Mouse (Mus musculus) R1 (cell line): ENCODE measurements around the gene Foxp1.

Experiments
- DNase-seq: peaks from one replicate; pipeline ENCODE4 v3.0.0-alpha.2; 2018; ENCODE audit warnings: low read depth, low spot score

The Foxp1 gene

DNA sequence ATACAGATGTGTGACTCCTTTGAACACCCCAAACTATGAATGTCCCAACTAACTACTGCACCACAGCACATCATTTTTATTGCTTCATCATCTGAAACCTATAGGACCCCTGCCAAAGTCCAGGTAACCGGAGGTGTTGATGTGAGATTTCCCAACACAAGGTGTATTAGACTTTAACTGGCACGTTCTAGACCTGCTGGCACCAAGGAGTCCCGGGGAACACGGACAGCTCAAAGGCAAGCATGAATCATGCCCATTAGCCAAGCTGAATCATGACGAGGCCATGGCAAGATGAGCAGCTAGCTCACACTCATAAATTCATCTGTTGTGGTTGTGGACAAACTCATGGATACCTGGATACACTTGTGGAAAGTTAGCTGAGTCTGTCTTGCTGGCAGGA is 568.1 kb downstream of the Foxp1 start:
- no peak for DNase-seq

DNA sequence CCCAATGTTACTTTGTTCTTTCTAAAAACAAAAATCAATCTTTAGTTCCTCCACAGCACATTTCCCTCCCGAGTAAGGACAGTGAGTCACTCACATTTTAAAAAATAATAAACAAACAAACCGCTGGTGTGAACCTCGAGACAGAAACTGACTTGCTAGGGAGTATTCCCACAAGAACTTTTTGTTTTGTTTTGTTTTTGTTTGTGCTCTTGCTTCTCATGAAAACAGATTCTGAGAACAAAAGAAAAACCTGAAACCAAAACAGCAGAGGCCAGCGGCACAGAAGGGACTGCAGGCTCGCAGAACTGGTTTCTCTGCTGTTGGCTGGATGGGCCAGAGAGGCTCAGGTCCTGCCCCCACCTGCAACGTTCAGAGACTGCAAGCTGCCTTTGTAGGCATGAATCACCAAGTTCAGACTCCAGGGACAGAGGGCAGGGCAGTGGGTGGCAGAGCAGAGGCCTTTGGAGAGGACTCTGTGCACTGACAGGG is 572.8 kb downstream of the Foxp1 start:
- no peak for DNase-seq

DNA sequence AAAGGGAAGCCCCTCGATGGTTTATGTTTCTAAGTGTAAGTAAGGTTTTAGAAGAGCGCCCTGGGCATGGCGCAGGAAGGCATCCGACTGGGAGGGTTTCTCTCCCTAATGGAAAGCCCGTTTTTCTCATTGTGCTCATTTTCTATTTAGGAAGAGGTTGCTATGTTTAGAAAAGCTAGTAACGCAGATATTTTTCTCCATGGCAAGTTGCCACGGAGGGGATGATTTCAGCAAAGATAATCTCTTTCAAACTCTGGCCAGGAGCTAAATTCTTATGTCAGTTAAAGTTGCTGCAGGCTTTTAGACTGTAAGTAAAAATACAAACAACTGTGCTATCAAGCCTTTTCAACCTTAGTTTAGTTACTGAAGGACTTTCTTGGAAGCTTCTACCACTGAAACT is 573.2 kb downstream of the Foxp1 start:
- no peak for DNase-seq

DNA sequence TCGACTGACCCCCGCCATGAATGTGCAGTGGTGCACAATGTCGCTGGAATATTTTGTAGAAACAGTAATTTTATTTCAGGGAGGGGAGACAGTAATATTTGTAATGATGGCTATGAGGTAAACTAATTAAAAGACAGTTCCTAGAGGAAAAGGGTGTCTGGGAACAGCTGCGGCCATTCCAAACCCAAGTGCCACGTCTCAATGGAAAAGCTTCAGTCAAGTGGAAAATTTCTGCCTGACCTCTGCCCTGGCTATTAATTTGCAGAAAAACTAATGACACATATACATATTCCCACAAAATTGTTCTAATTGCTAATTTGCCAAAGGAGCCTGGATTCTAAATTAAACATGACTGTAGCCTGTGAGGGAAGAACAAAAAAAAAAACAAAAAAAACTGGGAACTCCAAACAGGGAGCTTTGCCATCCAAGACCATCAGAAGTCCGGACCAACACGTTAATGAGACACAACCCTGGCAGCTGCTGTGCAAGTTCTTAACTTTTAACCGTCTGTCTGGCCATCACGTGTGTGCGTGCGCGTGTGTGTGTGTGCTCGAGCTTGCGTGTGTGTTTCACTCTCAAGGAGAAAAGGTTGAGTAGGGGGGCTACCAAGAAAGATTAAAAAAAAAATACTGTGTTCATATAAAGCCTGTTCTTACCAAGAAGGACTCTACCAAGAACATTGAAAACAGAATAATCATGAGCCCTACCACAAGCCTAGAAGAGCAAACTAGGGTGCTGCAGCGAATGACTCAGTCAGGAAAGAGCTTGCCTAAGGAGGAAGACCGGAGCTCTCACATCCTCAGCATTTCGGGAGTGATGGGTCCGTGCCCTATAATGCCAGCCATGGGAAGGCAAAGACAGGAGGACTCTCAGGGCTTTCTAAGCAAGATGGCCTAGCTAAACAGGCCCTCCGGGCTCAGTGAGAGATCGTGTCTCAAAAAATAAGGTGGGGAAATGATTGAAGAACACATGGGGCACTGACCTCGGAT is 574.1 kb downstream of the Foxp1 start:
- DNase-seq = no peak

DNA sequence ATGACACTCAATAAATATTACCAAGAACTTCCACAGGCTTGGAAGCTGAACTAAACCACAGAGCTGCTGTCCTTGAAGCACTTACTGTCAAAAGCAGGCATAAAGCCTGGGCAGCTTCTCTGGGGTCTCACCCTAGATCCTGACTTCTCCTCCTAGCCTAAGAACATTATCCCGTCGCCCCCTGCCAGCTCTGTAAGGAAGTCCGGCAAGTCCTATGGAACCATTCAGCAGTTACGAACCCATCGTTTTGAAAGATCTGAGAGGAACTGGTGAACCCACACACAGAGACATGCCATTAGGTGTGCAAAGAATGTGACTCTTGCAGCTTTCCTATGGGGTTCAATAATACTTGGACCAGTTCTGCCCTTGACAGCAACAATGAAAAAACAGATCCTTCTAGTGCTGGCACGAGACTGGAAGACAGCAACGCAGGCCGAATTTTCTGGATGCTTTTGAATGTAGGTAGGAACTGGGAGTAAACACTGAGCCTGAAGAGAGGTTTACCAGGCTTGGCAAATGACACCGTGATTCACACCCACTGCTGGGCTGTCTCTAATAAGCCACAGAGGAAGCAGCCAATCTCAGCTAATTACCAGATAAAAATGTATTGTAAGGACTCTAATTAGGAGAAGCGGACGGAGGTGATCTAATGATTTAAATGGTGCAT is 574.9 kb downstream of the Foxp1 start:
- DNase-seq = no peak

DNA sequence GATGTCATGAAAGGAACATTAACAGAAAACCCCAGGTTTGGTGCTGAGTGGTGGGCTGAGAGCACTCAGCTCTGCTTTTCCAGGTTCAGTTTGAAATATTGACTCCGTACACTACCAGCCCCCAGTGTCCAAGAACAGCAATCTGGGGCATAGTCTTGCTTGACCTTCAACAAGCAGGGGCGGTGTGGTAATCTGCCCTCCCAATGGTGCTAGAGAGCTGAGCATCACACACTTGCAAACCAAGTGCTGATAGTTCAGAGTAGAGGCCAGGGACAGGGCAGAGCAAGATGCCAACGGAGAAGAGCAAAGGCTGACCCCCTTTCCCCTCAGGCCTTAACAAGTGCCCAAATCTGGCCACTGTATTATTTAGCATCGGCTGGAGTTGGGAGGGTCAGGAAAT is 575.8 kb downstream of the Foxp1 start:
- DNase-seq = no peak

DNA sequence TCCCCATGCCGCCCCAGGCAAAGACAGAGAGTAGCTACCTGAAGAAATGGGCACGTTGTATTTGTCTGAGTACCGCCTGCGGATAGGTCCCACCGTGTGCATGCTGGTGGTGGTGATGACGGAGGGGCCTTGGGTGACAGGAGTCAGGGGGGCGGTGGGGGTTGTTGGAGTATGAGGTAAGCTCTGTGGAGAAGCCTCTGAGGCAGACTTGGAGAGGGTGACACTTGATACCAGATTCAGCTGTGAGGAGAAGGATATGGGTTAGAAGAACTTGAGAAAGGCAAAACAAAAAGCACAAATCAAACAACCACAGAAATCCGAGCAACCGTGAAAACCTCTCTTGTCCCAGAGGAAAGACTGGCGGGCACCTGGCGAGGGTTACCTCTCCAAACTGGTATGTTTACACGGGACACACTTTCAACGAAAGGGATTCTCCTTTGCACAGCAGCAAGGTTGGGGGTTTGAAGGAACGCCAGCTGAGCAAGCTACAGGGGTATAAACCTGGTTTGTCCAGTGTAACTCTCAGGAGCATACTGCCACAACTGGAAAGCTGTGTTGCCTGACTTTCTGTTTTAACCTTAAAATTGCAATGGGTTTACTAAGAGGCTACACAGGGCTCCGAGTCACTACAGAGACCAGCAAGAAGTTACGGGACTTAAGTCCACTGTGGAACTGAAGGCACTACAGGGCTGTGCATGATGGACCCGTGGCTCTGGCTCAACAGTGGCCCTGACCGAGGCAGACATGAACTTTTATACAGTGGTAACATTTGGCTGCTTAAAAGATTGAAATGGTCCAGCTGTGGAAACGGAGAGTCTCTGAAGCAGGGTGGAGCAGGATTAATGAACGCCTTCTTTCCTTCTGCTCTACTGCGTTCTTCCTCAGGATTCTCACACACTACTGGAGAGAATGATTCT is 576.8 kb downstream of the Foxp1 start:
- DNase-seq = no peak

DNA sequence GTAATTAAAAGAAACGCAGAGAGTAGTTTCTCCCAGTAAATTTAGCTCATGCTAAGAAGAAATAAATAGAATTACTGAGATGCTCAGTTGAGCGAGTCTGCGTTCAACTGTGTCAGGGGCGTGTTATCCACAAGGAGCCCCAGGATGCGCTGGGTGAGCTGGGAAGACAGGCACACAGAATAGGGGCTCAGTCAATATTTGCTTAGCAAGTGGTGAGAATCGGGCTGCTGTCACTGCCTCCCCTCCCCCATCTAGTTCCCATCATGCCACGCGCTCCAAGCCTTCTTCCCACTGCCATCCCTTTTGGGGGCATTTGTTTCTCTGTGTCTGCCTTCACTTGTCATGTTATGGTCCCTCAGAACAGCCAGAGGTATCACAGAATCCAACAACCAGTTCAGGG is 584.2 kb downstream of the Foxp1 start:
- DNase-seq = no peak

DNA sequence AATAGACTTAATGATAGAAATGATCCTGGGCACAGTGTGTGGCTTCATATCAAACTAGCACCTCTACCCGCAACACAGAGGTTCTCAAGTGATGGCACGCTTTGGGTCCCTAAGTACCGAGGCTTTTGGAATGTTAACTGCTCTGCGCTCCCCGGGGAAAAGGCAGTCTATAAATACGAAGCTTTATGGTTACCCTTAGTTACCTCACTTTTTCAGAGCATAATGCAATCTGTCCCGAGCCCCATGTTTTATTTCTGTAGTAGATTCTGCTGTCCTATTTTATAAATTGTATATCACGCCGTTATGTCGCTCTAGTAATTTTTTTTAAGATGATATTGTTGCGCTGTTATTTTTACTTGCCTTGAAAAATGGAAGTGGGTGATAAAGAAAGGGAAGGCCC is 585.0 kb downstream of the Foxp1 start:
- DNase-seq = no peak

DNA sequence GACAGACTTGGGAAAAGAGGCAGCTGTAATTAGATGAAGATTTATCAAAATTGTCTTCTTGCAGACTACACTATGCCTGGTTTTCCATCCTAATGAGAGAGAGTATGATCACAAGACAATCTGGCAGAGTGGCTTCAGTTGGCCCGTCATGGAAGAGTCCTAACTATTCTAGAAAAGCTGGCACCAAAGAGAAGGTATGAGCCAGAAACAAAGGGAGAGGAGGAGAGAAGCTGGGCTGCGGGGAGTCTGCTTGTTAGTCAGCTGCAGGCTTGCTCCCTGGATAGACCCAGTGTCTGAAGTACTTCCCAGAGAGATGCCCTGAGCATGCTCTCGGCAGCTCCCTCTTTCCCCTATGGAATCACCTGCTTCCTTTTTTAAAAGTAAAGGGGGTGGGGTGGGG is 586.1 kb downstream of the Foxp1 start:
- no peak for DNase-seq

DNA sequence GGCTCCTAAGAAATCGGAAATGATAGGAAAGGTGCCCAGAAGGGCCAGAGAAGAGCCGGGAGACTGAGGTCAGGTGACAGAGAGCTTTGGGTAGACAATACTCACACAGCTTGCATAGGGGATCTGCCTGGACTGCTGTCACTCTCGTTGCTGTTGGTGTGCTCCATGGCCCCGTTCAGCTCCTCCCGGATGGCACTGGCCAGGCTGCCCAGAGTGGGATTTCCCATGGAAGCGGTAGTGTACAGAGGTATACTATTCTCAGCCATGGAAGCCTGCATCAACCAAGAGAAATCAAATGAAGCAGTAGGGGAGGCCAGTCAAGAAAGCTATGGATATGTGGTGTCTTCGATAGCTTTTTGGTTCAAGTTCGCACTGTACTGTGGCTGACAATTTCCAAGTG is 587.4 kb downstream of the Foxp1 start:
- DNase-seq = no peak

DNA sequence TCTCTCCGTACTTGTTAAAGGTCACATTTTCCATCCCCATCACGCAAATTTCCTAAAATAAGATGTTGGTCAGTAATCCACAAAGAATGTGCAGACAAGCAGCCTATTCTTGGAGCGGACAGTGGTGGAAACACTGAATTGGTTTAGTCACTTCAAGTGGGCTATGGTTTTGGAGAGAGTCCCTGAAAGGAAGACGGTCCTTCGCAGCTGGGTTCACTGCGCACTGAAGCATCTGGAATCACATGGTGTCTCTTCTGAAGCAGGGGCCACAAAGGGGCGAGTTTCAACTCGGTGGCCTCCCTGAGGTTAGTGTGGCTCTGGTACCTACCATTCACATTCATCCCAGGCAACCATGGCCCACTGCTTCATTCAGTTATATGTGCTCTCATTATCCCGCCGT is 588.1 kb downstream of the Foxp1 start:
- DNase-seq = no peak

DNA sequence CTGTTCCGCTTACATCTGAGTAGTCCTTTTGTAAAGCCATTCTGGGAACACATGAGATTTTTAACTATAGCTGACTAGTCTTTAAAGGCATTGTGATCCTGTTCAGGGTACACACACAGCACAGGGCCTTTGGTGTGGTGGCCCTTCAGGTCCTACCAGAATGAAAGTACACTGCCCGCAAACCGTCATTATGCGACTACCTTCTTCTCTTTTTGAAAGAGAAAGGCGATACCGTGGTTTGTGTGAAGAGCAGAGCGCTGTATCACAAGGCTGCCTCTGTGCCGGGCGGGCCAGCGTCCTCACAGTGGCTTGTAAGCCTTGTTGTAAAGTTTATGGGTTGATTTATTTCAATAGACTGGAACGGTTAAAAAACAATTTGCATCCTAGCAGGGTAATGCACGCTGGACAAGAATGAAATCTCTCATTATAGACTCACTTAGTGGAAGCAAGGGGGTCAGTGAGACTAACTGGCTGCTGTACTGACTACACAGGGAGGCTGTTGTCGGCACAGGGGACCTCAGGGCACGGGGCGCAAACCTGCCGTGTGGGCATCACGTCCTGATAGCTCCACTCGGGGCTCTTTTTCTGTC is 589.3 kb downstream of the Foxp1 start:
- no peak for DNase-seq

DNA sequence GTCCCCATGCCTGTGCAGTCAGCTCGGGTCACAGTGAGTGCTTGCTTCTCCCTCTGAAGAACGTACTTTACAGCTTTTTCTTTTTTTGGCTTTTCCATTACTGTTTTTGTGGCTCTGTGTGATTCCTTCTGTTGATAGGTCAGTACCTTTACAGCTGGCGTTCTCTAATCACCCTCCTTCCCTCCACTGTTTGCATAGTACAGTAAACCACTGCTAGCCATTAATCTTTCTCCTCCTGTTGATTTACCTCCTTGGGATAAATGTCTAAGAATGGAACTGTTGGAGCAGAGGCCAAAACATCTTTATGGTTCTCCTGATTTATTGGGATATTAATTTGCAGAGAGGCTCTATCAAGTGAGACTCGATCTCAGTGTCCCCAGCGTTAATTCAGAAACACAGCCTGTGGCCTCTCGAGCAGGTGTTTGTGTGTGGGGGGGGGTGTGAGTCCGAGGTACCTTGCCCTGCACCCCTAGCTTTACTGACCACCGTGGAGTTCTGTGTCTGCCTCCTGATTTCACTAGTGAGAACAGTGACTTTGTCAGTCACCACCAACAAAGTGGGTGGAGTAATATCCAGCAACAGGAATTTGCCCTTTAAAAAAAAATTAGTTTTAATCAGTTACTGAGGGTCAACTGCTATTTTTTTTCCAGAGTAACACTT is 590.5 kb downstream of the Foxp1 start:
- no peak for DNase-seq

DNA sequence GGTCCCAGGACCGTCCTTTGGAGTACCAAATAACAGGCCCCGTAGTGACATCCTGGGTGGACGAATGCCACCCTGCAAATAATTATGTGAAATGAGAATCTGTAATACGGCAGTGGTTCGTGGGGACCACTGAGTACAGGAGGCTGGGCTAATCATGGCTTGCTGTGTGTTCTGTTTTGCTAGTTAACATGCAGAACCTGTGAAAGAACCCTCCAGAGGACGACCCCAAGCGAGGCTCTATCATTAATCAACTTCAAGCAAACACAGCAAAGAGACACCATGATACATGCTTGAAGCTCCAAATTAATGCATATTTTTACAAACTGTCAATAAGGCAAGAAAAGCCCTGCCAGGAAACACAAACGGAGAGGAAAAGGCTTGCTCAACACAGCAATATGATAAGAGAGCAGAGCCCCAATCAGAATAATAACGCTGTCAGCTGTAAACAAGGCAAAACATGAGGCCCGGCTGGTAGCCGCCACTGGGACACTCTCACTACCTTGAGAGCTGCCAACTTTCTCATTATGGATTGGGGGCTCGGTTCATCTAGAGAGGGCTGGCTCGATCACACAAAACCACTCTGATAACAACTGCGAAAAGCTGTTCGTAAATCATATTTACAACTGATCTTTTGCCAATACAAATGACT is 591.7 kb downstream of the Foxp1 start:
- DNase-seq = no peak

DNA sequence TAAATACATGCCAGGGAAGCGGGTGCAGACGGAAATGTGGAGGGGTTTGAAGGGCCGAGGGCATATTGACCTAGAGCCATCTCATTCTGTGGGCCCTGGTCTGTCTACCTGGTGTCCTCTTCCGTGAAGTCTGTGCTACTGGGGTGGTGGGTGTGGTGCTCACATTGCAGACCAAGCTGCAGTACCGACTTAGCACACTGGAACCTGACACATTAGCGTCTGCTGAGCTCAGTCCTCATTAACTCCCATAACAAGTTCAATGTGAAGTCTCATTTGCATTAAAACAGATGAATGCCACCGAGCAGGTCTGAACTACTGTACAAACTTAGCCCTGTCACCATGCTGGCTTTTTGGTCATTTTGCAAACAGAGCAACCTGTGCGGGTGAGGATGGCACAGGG is 594.2 kb downstream of the Foxp1 start:
- DNase-seq = peak; percentile 39

DNA sequence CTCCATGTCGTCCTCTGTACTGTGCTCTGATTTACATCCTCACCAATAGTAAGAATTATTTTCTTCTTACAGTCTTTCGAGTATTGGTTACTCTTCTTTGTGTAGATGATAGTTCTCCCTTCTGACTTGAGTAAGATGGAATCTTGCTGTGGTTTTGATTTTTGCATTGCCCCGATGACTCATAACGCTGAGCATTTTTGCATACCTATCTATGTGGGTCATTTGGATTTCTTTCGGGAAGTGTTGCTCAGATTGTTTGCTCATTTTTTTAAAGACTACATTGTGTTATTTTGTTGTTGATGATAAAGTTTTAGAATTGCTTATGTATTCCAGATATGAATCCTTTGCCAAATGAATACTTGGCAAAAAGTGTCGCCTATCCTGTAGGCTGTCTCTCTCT is 621.3 kb downstream of the Foxp1 start:
- no peak for DNase-seq

DNA sequence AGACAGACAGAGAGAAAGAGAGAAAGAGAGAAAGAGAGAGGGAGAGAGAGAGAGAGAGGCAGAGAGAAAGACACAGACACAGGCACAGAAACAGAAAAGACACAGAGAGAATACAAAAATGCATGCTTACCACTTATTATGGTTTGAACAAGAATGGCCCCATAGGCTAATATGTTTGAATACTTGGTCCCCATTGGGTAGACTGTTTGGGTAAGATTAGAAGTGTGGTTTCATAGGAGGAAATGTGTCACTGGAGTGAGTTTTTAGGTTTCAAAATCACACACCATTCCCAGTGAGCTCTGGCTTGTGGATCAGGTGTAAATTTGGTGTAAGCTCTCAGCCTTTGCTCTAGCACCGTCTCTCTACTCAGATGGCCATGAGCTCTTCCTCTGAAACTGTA is 644.3 kb downstream of the Foxp1 start:
- no peak for DNase-seq

DNA sequence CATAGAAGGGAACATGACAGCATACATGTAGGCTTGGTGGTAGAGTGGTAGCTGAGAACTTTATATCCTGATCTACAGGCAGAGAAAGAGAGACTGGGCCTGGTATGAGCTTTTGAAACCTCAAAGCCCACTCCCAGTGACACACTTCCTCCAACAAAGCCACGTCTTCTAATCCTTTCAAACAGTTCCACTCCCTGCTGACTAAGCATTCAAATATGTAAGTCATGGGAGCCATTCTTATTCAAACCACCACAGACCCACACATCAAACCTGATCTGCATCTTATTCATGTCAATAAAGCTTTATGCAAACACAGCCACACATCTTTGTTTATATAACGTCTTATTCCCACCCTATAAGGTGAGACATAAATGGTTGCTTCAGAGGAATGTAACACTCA is 646.1 kb downstream of the Foxp1 start:
- peak; percentile 52 for DNase-seq
